In genomic region chr3:68744162-68744561, GRCm38 (mm10) we compare ENCODE assay signal across 10 mouse cellular contexts. TPM values are rescaled to one million over a fixed set of nuclear protein-coding genes. Genes with fewer than 3 reads are reported as not detected.
DNase-seq lines count a peak whose midpoint lies in the region; ATAC-seq and TF ChIP-seq lines count a peak whose summit lies in the region.
"Had no signal": no experiment of that assay in that cellular context is flagged by ENCODE, and none has a peak within 500 bp of the region (broad histone marks: within the 10 kb centered on the region; RNA-seq: fewer than 3 reads in every experiment).

No protein-coding gene starts in this region.

- no peak for DNase-seq in left cerebral cortex, adult 2 months (ENCODE audit: extremely low spot score in 1 of 2, low spot score in 2 of 2)
- no peak for DNase-seq in left cerebral cortex, postnatal 10 days (ENCODE audit: extremely low spot score in 1 of 2, low spot score in 2 of 2)
- DNase-seq in MEL-GATA-1-ER (ENCODE audit: extremely low read depth, low read depth), result peak; percentile 32
- peak; percentile 37 for DNase-seq in c-Kit-positive CD71-negative TER-119-negative erythroid progenitor cells, embryonic 14.5 days (ENCODE audit: low read depth)
- peak; percentile 73 for DNase-seq in midbrain, postnatal 0 days (ENCODE audit: low spot score)
- DNase-seq in right cerebral cortex, postnatal 14 days, result no peak
- DNase-seq in cerebellum, postnatal 25 days, result no peak
- DNase-seq: cerebellum, adult 11 months; liver, embryonic 13.5 days had no signal

- WGBS in midbrain, postnatal 0 days, result 81% methylated on average over 1 of the region's 1 CpGs

- H3K27me3 ChIP-seq in midbrain, postnatal 0 days (ENCODE audit: insufficient read depth, low read length), result no peaks in the 10 kb centered on the region
- H3K27me3 ChIP-seq: liver, embryonic 13.5 days had no signal

- no peaks in the 10 kb centered on the region for H3K4me1 ChIP-seq in midbrain, postnatal 0 days (ENCODE audit: insufficient read depth, low read length)

- no peak overlapping the region for H3K9ac ChIP-seq in midbrain, postnatal 0 days (replicated peaks; ENCODE audit: low read length, poor library complexity, severe bottlenecking)
- H3K9ac ChIP-seq: liver, embryonic 13.5 days had no signal

- H3K4me3 ChIP-seq in left cerebral cortex, adult 2 months, result no peak overlapping the region
- no peak overlapping the region for H3K4me3 ChIP-seq in midbrain, postnatal 0 days (ENCODE audit: low read depth, low read length)
- H3K4me3 ChIP-seq: liver, embryonic 13.5 days had no signal

- intact Hi-C loops in left cerebral cortex, adult 2 months (cut with DNase I), result no loop called here
- intact Hi-C loops in left cerebral cortex, postnatal 10 days (cut with DNase I), result loop anchor here (1.0 kb wide), 1 partner anchor 25 kb away; no protein-coding TSS in a partner anchor

- no peaks in the 10 kb centered on the region for H3K36me3 ChIP-seq in midbrain, postnatal 0 days (ENCODE audit: insufficient read depth, low read length)
- H3K36me3 ChIP-seq: liver, embryonic 13.5 days had no signal

- H3K9me3 ChIP-seq in midbrain, postnatal 0 days (ENCODE audit: low read length), result no peaks in the 10 kb centered on the region
- H3K9me3 ChIP-seq: liver, embryonic 13.5 days had no signal

- peak; percentile 67 for TF ChIP-seq CTCF in left cerebral cortex, adult 2 months (IDR thresholded peaks at IDR 0.05)
- peak; percentile 77 for TF ChIP-seq CTCF in midbrain, postnatal 0 days (IDR thresholded peaks at IDR 0.05)

- H3K27ac ChIP-seq in left cerebral cortex, adult 2 months, result peak overlapping the region; percentile 55; the same call in 1 of the 2 replicates
- H3K27ac ChIP-seq in midbrain, postnatal 0 days (ENCODE audit: low read depth, low read length), result no peak overlapping the region
- H3K27ac ChIP-seq: liver, embryonic 13.5 days had no signal

- H3K4me2 ChIP-seq in midbrain, postnatal 0 days (ENCODE audit: low read depth, low read length, poor library complexity, severe bottlenecking), result no peak overlapping the region
- H3K4me2 ChIP-seq: liver, embryonic 13.5 days had no signal

- ATAC-seq in midbrain, postnatal 0 days (ENCODE audit: low FRiP score), result 0 out of 2 replicates have a peak, but pooled peaks have one; percentile 27

RNA-seq across cellular contexts. Expression of gene Il12a, which starts 53.7 kb away (rescaled TPM):
- total RNA-seq in left cerebral cortex, adult 2 months (2021), result 1 to 10 TPM; 2.8 to 4.2 TPM
- total RNA-seq in left cerebral cortex, postnatal 10 days (2021), result under 1 TPM; 0.93 to 0.94 TPM
- total RNA-seq in midbrain, postnatal 0 days (2014; rRNA removed), result 1.5 TPM in 1 of 2 replicates, not detected in the other
- polyA plus RNA-seq in midbrain, postnatal 0 days (2015; fragmentation: Nextera tagmentation; extraction: Ambion mirVana), result not detected in 2 replicates
- polyA plus RNA-seq: heart, embryonic 14.5 days had no signal

Comparison
In these comparisons a context has a peak if more than half of its experiments do, and no peak if none do; other contexts are left out.
1. DNase-seq: peak in MEL-GATA-1-ER (single experiment), c-Kit-positive CD71-negative TER-119-negative erythroid progenitor cells, embryonic 14.5 days (single experiment) and midbrain, postnatal 0 days (single experiment); none in left cerebral cortex, adult 2 months (0 of 2), left cerebral cortex, postnatal 10 days (0 of 2), right cerebral cortex, postnatal 14 days (single experiment) and cerebellum, postnatal 25 days (0 of 2).